Mouse (Mus musculus) megakaryocyte progenitor cell, adult 5-6 weeks (primary cell): Measurements from ENCODE around the gene Cd28. TPM values are rescaled to one million over a fixed set of nuclear protein-coding genes. Genes with fewer than 3 reads are reported as not detected.
A peak's percentile ranks its signal among the peaks of the same experiment; 100 is the strongest.
"Not testable (repeated sequence)": the region's sequence is repeated elsewhere in the genome, so short reads cannot be mapped to it uniquely, and the experiment has no call there.

ENCODE experiments used
- ATAC-seq: replicated peaks from 2 replicates; pipeline ENCODE4 v1.8.0; 2016; ENCODE audit warnings: mild to moderate bottlenecking, moderate TSS enrichment, inconsistent platforms; ENCODE audit not compliant: poor library complexity
- total RNA-seq, 2 experiments: library from RNA; stranded (forward) in 1 of 2; stranded (reverse) in 1 of 2; fragments of 157-497, 149-512 nt in 1 of 2; fragments of 200-1000 nt in 1 of 2; gene quantifications; 2 replicates each; pipeline versions ENCODE4 v1.2.3 to v1.2.4; 2015 to 2017

Gene Cd28
- total RNA-seq, 2 experiments from 2014 or later, result 1.7 to 2.1 TPM

DNA sequence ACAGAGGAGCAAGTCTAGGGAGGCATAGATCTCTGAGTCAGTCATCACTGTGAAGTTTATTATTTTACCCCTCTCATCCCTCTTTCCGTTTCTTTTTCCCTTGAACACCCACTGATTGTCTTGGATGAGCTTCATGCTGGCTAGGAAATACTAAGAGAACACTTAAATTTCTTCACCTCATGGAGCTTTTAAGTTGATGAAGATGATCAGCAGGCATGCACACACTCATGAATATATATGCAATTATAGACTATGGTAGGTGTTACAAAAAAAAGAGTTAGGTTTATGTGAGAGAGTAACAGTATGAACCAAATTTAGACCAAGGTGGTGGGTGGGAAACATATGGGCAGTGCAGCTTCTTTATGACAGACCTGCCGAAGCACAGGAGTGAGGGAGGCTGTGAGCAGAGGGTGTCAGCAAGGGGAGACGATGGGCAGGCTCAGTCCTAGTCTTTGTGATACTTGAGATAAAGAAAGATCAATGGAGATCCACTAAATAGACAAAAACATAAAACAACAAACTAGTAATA is 79.1 kb downstream of the Cd28 start:
- no peak for ATAC-seq

DNA sequence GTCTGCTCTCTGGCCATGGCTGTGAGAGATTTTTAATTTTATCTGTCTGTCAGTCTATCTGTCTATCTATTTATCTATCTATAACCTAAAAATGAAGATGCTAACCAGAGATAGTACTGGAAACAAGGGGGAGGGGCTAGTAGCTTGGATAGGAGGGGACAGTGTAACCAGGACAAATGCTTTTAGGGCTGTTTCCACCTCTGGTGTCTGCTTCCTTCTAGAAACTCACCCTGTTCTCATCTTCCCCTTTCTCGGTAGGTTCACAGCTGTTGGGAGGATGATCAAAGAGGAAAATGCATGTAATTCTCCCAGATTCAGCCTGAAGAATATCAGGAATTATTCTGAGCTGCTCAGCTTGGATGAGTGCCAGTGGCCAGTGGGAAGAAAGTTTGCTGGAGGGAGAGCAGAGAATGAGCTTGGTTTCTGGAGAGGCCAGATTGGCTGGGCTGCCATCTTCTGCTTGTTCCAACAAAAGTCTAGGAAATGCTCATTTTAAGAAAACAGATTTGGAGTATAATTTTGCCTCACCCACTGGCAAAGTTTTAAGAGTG is 83.3 kb downstream of the Cd28 start:
- ATAC-seq, result peak; percentile 66

DNA sequence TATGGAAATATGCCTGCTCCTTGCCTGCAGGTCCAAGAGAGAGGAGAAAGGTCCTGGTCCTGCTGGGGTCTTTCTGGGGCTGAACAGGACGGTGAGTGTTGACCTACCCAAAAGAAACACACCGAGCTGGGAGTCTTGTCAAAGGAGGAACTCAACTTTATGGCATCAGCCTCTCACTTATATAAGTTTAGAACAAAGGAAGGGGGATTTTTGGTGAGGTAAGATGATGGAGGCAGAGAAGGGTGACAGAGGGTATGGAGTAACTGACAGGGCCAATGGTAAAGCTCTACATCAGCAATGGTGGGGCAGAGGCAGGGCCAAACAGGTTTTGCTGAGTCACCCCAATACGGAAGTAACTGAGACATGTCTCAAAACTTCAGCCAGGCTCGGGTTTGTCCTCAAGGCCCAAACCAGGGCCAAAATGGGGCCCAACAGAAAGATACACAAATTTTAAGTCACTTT is 84.6 kb downstream of the Cd28 start:
- ATAC-seq, result no peak

DNA sequence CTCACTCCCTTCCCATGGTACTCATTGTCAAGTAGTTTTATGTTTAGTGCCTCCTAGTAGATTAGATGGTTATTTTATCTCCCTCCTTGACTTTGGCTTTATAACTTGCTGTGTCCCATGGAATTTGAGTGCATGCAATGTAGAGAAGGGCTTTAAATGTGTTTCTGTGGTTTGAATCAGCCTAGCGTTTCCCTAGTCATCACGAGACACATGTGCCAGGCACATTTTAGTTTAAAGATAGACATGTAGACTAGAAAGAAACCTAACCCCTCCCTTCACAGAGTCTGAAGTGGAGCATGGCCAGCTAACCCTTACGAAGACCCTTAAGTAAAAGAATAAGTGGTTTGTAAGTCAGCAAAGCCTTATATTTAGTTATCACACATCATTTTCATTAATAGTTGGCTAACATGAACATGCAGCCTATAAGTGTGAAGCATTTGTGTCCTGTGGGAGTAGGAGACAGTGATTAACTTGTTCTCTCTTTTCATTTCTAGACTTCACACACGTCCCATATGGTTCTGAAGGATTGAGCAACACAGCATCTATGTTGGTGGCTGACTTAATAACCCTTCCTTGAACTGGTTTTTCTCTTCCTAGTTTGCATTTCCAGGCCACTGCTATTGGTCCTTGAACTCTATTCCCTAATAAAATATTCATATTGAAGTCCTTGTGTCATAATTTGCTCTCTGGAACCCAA is 86.7 kb downstream of the Cd28 start:
- peak; percentile 32; the same call in 1 of the 2 replicates for ATAC-seq

DNA sequence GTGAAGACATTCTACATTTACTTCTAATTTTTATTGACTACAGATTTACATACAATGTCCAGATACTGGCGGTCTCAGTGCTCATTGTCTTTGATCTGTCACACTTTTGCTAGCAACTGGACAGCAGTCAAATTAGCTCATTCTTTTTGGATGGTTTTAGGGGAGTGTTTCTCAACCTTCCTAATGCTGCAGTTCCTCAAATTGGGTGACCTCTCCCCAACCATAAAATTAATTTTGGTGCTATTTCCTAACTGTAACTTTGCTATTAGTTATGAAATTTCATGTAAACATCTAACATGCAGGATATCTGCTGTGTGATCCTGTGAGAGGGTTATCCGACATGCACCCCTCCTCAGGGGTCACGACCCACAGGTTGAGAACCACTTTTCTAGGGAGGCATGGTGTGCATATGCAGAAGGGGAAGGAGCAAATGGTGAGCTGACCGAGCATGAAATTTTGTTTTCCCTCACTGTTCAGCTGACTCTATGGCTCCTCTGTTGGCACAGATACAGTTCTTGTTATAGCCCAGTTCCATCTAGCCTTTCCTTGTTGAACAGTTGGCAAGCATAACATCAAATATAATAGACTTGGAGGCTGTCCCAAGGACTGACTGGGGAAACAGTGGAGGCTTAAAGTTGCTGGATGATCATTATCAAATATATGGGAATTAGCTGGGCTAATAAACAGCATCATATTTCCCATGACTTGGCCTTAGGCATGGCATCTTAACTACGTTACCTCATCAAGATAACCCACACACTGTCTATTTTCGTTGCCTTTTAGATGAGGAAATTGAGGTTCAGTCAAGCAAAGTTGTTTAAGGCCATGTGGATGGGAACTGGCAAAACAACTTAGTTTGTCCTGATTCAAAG is 87.5 kb downstream of the Cd28 start:
- ATAC-seq, result peak; percentile 68

DNA sequence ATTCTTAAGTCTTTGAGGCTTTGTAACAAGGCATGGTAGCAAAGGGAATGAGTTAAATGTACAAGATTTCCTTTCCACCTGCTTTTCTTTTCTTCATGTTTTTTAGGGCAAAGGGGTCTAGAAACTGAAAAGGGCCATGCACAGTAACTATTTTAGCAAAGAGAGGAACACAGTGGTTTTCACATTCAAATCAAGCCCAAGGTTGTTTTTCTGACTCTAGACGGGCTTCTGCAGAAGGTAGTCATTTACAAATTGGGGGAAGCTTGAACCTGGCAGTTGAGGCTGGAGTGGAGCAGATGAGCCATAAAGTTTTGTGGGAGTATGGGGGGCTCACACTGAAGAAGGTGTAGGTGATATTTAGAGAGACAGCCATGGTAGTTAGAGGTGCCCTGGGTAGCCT is 88.6 kb downstream of the Cd28 start:
- ATAC-seq, result no peak

DNA sequence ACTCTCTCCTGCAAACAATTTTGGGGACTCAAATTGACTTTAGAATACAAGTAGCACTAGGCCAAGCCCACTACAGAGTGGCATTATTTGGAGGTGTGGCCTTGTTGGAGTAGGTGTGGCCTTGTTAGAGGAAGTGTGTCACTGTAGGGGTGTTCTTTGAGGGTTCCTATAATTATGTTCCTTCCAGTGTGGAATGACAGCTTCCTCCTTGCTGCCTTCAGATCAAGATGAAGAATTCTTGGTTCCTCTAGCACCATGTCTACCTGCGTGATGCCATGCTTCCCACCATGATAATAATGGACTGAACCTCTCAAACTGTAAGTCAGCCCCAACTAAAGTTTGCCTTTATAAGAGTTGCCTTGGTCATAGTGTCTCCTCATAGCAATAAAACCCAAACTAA is 91.1 kb downstream of the Cd28 start:
- no peak for ATAC-seq

DNA sequence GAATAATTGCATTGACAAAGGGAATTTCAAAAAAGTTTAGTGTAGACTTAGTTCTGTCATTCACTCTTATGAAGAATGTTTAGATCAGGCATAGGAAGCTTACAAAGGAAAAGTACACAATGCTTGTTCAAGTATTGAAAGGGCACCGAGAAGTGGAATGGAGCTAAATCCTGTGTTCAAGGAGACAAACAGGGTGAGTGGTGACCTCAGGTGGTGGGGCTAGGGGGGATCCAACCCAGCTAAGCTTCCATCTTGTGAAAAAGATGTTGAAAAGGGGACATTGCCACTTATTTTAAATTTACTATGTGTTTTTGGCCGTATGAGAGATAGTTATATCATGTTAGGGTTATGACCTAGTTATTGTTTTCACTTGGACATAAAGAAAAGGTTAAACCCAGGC is 91.9 kb downstream of the Cd28 start:
- no peak for ATAC-seq

DNA sequence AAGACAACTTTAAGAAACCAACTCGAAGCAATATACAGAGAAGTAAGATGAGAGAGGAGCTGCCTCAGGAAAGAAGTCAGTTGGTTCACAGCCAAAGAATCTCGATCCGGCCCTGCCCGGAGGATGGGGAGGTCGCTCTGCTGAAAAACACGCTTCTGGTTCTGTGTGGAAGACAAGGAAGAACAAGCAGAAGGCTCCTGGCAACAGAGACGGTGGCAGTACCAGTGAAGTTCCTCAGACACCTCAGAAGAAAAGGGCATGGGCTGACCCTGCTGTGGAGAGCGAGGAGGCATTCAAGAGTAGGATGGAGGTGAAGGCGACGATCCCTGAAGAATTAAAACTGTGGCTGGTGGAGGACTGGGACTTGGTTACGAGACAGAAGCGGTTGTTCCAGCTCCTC is 92.6 kb downstream of the Cd28 start:
- no peak for ATAC-seq

DNA sequence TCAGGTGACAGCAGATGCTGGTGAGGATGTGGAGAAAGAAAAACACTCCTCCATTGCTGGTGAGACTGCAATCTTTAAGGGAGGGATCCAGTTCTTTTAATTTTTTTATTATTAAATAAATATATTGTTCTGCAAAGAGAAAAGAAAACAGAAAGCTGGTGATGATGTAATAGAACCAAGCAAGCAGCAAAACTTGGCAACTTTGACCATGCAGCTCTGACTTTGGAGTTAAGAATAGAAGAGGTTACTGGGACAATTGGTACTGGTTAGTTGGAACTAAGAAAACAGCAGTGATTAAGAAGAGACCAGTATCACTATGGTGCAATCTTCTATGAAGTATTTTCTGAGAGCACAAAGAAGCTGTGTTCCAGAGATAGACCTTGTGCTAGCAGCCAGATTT is 94.2 kb downstream of the Cd28 start:
- ATAC-seq, result no peak

DNA sequence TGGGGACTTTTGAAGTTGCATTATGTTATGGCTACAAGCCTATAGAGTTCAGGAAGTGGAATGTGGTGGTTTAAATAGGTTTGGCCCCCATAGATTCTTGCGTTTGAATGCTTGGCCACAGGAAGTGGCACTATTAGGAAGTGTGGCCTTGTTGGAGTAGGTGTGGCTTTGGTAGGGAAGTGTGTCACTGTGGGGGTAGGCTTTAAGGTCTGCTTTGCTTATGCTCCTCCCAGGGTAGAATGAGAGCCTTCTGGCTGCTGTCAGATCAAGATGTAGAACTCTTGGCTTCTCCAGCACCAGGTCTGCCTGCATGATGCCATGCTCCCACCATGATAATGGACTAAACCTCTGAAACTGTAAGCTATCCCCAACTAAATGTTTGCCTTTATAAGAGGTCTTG is 95.4 kb downstream of the Cd28 start:
- ATAC-seq, result peak; percentile 63

DNA sequence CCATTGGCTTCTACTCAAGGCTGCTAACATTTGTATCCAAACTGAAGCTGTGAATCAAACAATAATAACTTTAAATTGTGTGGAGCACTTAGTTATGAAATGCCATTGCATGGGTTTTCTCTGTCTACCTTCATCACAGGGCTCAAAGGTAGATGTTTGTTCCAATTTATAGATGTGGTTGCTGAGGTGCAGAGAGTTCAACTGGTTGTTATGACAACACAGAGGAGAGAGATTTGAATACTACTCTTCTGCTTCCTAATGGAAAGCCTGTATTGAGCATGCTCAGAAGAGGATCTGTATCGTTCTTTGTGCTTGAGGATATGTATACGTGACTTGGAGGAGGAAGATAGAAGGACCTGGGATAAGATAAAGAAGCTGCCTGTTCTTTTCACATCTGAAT is 96.8 kb downstream of the Cd28 start:
- no peak for ATAC-seq

DNA sequence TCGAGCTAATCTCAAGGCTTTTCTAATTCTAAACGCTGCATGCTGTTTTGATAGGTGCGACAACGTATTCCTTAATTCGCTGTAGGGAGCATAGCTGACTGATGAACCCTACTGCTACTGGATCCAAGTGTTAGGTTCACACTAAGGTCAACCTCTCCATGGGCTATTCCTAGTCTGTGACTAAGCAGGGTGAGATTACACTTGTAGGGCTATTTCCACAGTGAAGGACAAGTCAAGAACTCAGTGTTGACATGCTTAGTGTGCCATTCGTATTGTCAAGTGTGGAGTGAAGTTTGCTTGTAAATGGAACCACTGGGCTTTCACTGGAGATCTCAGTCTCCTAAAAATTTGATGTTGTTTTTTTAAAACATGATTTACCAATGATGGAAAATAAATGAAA is 99.3 kb downstream of the Cd28 start:
- ATAC-seq, result no peak

DNA sequence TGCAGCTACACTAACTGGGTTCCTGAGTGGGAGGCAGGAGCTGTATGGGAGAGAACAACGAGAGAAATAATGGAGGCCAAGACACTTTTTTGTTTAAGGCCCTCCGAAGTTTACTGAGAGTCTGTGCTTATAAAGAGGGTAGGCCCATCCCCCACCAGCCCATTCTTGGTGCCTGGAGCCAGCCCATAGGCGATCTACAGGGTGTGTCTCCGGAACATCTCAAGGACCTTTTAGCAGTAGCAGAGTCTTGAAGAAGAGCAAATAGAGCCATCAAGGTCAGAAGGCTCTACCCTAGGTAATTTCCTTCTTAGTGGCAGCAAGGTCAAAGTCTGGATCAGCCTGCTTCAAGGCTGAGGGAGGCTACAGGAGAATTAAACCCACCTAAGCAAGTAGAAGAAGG is 101.9 kb downstream of the Cd28 start:
- not testable (repeated sequence) for ATAC-seq

DNA sequence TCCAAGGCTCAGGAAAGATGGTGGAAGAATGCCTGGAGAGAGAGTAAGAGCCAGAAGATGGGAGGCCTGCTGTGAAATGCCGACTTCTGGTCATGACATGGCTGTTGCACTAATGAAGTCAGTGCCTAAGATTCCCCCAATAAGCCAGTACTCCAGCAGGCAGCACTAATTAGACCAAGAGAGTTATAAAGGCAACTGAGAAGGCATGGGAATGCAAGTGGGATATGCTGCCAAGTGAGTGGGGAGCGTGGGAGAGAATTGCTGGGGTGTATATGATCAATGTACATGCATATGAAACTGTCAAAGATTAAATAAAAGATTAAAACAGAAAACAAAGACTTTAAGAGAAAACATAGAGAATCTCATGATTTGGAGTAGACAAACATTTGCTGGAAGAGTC is 103.4 kb downstream of the Cd28 start:
- no peak for ATAC-seq

DNA sequence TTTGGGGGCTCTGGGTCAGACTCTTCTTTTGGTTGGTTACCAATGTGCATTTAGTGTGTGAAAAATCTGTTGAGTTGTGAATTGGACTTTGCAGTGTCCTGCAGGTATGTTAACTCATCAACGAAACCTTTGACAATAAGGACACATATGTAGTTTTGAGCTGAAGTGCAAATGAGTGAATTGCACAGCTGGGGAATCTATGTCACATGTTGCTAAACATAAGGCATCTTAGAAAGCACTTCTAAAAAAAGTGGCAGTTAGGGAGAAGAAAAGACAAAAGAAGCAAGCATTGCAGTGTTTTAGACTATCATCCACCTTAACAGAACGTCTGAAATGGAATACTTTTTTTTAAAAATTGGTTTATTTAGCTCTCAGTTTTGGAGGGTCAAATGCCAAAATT is 104.4 kb downstream of the Cd28 start:
- ATAC-seq, result no peak

DNA sequence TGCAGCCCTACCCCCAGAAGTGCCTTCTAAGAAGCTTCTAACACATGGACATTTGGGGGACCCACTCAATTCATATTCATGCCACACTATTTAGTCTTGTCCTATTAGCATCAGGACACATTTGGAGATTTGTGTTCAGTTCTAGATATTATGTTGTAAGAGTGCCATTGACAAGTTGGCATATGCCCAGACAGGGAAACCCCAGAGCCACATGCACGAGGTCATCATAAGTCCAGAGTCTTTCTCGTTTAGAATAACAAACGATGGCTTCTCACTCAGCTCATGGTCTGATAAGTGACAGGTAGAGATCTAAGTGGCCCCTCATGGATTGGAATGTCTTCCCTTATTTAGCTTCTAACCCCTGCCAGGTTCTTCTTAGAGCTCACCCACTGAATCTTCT is 105.0 kb downstream of the Cd28 start:
- ATAC-seq, result no peak

Other genes with a start within 250 kb of the Cd28 start
- 11.6 and 15.5 TPM in 2 replicates for gene Raph1, start 149.7 kb upstream of the Cd28 start, total RNA-seq (2015)
- gene Raph1, start 149.7 kb upstream of the Cd28 start, total RNA-seq (2017), result 1.5 and 2.5 TPM in 2 replicates
- 0.07 TPM in 1 of 2 replicates, not detected in the other for gene Ctla4, start 170.2 kb downstream of the Cd28 start, total RNA-seq (2015)
- gene Ctla4, start 170.2 kb downstream of the Cd28 start, total RNA-seq (2017), result not detected in 2 replicates